Mouse (Mus musculus) gastrocnemius, postnatal 4 days (tissue): ENCODE results near the gene Spz1. TPM values are rescaled to one million over a fixed set of nuclear protein-coding genes. Genes with fewer than 3 reads are reported as not detected.

ENCODE experiments used
- DNase-seq, 2 experiments: peaks; one replicate each; pipeline ENCODE4 v3.0.0; 2021 to 2022; ENCODE audit warnings: low spot score in 2 of 2, mixed read lengths in 2 of 2
- total RNA-seq, 2 experiments: library from RNA; stranded (reverse); gene quantifications; 2 replicates each; pipeline ENCODE4 v1.2.3; 2021

Gene Spz1
- total RNA-seq, 2 experiments from 2014 or later, result not detected

DNA sequence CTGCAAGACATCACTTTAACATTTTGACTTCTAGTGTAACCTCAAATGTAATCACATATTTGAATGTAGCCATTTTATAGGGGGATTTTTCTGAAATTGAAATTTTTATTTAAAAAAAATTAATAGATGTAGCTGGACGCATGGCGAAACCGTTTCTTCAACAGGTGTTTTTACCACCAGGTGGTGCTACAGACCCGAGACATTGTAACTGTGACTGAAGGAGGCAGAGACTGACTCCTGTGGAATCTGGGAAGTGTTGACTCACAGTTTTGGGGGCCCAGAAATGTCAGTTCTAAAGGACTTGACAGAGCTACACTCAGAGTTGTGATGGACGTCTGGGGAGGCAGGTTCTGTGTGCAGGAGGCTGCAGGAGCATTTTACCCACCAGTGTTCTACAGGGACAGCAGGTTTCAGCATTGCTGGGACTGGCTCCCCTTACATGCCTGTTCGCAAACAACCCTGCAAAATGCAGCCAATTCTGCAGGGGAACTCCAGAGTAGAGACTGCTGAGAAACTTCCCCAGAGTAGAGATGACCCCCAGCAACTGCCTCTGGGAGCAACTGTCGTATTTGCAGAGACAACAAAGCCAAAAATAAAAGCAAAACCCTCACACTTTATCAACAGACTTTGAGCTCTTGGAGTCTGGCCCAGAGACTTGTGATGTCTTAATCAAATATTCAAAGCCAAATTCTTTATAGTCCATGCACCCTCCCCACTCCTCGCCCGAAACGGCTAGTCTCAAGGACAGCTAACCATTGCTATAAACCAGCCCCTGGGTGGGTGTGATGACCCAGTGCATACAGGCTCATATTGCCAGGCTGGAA lies 4.5 kb upstream of the Spz1 start:
- DNase-seq, result peak; percentile 34 to 80

DNA sequence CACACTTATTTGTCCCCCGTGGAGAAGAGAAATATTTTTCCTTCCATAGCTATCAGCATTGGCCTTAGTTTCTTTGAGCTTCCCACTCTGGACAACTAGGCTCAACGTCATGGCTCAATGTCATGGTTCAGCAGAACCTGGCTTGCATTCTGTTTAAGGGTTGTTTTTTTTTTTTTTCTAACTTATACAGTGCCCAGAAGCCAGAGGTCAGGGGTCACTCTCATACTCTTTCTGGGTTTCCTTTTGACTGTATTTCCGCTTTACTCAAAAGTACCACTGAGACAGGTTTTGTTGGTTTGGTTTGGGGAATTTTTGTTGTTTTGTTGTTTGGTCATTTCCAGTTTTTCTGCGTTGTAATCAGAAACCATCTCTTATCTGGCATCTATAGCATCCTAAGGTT lies 2.2 kb upstream of the Spz1 start:
- DNase-seq, result no peak

DNA sequence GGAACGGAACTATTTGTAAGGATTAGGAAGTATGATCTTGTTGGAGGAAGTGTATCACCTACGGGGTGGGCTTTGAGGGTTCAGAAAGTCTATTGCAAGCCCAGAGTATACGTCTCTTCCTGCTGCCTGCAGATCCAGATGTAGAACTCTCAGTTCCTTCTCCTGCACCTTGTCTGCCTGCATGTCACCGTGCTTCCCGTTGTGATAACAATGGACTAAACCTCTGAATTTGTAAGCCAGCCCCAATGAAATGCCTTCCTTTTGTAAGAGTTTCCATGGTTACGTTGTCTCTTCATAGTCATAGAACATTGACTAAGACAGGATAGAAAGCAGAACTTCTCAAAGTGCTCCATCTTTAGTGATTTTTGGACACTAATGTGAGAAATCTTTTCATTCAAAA lies 716 bp upstream of the Spz1 start:
- no peak for DNase-seq

DNA sequence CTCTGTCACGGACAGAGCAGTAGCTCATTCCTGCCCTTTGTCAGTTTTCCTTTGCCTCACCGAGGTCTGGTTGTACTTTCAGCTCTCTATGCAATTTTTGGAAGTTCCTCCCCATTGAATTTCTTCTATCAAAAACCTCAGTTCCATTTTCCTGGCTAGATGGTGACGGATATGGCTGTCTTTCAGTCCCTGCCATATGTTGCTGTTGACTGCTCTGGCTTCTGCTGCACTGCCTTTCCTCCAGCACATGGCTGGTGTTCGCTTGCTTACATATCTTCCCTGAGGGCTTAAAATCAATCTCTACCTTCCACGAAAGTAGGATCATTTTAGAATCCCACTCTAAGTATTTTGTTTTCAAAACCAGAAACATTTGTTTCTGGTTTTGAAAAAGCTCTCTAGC lies 16.5 kb downstream of the Spz1 start:
- no peak for DNase-seq

DNA sequence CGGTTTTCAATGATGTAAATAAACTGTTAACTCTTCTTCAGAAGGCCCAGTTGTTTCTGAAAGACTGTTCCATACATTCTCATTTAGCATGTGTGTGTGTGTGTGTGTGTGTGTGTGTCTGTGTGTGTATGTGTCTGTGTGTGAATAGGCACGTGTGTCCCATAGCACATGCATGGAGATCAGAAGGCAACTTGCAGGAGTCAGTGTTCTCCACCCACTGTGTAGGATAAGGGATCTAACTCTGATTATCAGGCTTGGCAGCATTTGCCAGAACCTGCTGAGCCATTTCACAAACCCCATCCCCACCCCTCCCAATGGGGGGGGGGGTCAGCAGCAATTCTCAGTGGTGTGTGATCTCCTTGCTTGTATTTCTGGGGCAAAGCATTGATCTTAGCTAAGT lies 18.7 kb downstream of the Spz1 start:
- no peak for DNase-seq

DNA sequence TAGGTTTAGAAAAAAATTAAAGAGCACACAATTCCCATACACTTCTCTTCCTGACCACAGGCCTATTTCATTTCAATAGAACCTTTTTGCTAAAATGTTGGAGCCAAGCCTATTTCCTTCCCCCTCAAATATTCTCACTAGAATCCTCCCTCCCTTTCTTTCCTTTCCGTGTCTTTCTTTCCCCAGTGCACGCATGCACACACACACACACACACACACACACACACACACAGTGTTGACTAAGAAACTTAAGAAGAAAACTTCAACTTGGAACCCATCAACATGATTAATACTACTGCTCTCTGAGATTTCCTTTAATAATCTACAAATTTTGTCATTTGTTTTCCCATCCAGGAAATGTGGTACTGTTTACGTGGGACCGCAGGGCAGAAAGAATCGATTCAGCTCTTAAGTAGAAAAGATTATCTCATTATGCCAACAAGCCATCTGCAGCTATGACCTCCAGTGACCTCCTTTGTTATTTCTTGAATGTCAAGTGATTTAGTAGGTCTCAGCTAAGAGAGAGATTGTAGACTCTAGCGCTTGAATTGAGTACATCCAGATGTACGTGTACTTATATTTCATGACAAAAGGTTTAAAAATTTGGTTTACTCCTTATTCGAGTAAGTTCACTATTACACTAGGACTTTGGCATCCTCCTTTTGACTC lies 19.4 kb downstream of the Spz1 start:
- no peak for DNase-seq

DNA sequence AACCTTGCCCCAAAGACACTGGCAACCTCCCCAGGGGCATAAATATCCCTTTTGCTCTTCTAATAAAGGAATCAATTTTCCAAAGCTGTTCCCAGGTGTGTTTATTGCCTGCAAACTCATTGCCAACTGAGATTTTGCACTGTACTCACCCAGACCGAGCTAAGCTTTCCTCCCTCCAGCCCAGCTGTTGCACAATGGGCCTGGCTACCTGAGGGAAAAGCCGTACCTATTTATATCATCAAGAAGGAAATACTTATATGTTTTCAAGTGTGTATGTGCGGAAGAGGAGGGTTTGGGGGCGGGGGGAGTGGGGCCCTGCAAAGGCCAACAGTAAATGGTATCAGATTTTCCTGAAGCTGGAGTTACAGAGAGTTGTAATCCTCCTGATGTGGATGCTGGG lies 28.9 kb downstream of the Spz1 start:
- no peak for DNase-seq

DNA sequence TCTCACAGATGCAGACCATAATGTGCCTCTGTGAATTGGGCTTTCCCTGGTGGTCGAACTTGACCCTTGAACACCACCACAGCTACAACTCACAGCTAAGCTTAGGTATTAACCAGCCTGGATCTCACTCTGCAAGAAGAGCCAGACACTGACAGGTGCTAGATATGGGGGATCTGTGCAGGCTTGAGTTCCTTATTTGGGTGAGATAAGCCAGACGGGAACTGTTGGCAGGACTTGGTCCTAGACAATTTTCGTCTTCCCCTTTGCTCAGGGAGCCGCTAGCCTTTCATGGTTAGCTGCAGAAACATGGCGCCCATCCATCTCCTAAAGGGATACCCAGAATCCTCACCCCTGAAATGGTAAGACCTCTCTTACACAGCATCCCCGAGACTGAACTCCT lies 35.0 kb downstream of the Spz1 start:
- no peak for DNase-seq

DNA sequence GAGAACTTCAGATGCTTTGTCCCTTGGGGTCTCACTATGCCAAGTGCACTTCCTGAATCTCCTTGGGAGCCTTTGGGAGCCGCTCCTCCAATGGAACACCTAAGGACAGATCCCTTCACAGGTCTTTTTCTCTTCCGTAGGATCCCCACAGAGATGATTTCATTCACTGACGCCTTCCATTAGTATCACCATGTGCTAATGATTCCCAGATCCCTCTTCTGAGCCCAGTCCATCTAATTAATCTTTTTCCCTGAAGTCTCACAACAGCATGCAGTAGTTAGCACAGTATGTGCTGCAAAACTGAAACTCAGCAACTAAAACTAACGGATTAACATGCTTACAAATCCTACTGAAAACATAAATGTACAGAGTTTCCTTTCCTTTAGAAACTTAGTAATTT lies 36.8 kb downstream of the Spz1 start:
- no peak for DNase-seq

DNA sequence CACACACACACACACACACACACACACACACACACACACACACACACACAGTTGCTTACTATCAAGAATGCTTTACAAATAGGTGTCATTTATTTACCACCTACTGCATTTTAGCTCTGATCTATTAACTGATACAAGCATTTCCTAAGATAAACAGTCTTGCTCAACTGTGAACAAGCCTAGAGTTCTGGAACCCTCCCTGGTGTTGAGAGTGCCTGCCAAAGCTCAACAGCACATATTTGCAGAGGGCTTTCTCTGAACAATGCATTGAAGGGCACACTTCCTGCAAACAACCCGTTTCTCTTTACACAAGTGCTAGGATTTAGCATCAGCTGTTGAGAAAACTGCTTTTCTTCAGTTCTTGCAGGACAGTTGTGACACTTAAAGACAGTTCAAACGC lies 42.2 kb downstream of the Spz1 start:
- DNase-seq, result no peak

DNA sequence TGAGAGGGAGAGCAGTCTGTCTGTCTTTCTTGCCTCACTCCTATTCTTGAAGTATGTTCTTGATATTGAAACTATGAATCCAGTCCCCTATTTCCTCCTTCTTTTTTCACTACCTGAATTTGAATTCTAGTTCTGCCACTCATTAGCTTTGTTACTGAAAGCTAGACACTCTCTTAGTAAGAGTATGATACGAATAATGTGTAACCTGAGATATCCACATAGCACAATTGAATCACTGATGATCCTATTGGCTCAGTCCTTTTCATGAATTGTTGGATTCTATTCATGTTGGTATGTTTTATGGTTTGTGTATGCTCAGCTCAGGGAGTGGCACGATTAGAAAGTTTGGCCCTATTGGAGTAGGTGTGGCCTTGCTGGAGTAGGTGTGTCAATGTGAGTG lies 43.8 kb downstream of the Spz1 start:
- DNase-seq, result no peak

DNA sequence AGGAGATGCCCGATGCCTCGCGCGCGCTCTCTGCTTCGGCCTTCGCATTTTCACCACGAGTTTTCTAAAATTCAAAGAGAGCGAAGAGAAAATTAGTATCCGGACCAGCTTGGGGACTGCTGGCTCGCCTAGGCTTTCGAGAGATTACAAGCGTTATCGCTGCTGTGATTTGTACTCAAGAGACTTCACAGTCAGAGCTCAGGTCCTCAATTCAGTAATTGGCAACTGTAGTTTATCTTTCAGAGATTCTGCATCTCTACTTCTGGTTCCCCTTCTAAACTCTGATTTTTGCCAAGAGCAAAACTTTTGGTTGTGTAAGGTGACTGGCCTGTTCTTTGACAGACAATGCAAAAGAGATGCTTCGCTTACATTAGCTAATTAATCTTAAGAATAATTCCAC lies 44.7 kb downstream of the Spz1 start:
- DNase-seq, result no peak

DNA sequence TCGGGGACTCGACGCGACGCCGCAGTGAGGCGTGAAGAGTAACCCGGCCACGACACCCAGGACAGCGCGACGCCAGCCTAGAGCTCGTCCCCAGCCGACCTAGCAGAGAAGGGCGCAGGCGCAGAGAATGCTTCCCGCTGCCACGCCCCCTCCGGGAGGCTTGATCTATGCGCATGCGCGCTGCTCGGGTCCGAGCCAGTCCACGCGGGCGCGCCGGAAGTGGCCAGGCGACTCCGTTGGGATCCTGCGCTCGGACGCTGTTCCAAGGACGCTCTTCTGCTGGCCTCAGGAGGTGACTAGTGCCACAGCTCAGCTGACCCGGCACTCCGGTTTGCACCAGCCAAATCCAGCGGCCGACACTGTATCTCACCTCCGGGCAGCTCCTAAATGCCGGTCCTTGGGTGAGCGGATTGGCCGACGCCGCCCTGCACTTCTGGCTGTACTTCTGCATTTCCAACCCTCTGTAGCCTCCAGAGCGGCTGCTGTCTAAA lies 45.2 kb downstream of the Spz1 start, which contains the start of gene Zfyve16:
Zfyve16 (minus strand) TSS at position 148 of the 491 bp plus-strand sequence.
- peak; percentile 99 for DNase-seq

DNA sequence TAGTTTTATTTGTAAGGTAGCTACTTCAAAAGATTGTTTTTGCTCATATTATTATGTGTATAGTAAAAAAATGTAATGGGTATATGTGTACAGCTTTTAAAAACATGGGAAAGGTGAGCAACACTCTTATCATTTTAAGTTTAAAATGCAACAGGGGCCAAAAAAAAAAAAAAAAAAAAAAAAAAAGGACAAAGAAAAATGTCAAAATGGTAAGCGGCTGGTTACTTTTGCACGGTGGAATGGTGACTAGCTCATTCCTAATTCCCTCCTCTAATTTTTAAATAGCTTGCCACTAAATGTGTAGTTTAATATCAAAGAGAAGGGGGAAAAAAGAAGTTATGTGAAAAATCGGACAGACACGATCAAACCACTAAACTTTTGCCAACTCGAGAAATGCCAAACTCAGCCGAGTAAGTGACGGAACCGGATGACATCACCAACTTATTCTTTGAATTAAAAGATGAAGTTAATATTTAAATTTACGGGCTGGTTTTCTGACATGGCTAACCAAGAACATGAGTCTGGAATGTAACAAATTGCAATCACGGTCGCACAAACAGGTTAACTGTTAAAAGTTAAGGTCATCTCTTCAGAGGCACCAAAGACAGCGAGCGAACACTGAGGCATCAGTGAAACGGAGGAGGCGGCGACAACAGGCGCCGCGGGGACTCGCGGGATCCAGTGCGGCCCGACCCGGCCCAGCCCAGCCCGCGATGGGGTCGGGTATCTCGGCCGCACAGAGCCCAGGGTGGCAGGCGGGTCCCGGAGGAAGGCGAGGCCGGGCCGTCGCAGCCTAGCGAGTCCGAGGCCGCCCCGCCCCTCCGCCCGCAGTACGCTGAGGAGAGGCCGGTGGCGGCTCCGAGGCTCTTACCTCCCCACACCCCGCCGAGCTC lies 45.9 kb downstream of the Spz1 start:
- no peak for DNase-seq

Other genes with a start within 250 kb of the Spz1 start
- gene Dhfr, start 221.4 kb downstream of the Spz1 start, total RNA-seq, result 1 to 10 TPM; 3.8 to 4.1 TPM
- gene Msh3, start 221.2 kb downstream of the Spz1 start, total RNA-seq, result 10 to 100 TPM; 16.2 to 22.0 TPM
- gene Ankrd34b, start 150.3 kb downstream of the Spz1 start, total RNA-seq, result not detected
- 1 to 10 TPM; 4.2 to 4.5 TPM for gene Fam151b, start 92.2 kb downstream of the Spz1 start, total RNA-seq
- 10 to 100 TPM; 21.2 to 23.7 TPM for gene Zfyve16, start 45.3 kb downstream of the Spz1 start, total RNA-seq
- 10 to 100 TPM; 35.8 to 37.7 TPM for gene Serinc5, start 34.9 kb upstream of the Spz1 start, total RNA-seq
- gene Thbs4, start 218.6 kb upstream of the Spz1 start, total RNA-seq, result 100 to 1,000 TPM; 151 to 191 TPM